Mouse (Mus musculus) G1E (cell line): ENCODE results near the gene Tmem184a.

Experiments
- CTCF ChIP-seq: IDR thresholded peaks from 2 replicates; pipeline ENCODE4 v1.5.1; 2012; ENCODE audit warnings: low read depth, low read length, inconsistent platforms, mixed read lengths
- GATA1 ChIP-seq: IDR thresholded peaks from 2 replicates; pipeline ENCODE4 v1.6.1; 2012; ENCODE audit warnings: borderline replicate concordance, low read length, inconsistent platforms, mixed read lengths
- GATA2 ChIP-seq: IDR thresholded peaks from 2 replicates; pipeline ENCODE4 v1.6.1; 2012; ENCODE audit warnings: low read depth, low read length, inconsistent platforms, borderline replicate concordance
- POLR2AphosphoS5 ChIP-seq: IDR thresholded peaks from 2 replicates; pipeline ENCODE4 v1.6.1; 2012; ENCODE audit warnings: low read depth, low read length, inconsistent platforms; ENCODE audit not compliant: insufficient replicate concordance
- TAL1 ChIP-seq: conservative IDR thresholded peaks from 2 replicates; pipeline ENCODE4 v1.6.1; 2012; ENCODE audit warnings: low read depth, low read length, inconsistent platforms, mixed read lengths

GRCm38 (mm10) chr5:139811677-139812397 lies 7.9 kb downstream of the Tmem184a start:
- TF ChIP-seq CTCF (no peak), GATA1 (no peak), TAL1 (no peak), POLR2AphosphoS5 (no peak), GATA2 (no peak)
